Mouse (Mus musculus): ENCODE data around the gene Gldc.

- TF ChIP-seq CTCF (conservative IDR thresholded peaks at IDR 0.05; ENCODE audit: insufficient read depth, insufficient read length, low read depth, low read length) (no peak), POLR2A (IDR thresholded peaks at IDR 0.05; ENCODE audit: low read depth, low read length) (no peak)
Measured at GRCm38 (mm10) chr19:30205874-30206273, 30.6 kb upstream of the Gldc start.
